Mouse (Mus musculus) intestine, embryonic 14.5 days (tissue): Measurements from ENCODE around the gene Nqo1. TPM values are rescaled to one million over a fixed set of nuclear protein-coding genes. Genes with fewer than 3 reads are reported as not detected.

ENCODE experiments used
- ATAC-seq: fragments of 200-750 bp; cut with Nextera tagmentation; replicated peaks from 2 replicates; pipeline ENCODE4 v1.8.0; 2017; ENCODE audit warnings: low read depth, moderate number of reproducible peaks, moderate TSS enrichment, moderate library complexity; ENCODE audit not compliant: low FRiP score, low TSS enrichment
- DNase-seq: peaks from one replicate; pipeline ENCODE4 v3.0.0-alpha.2; 2018; ENCODE audit warnings: low spot score
- H3K27ac ChIP-seq: fragments of 300-500 bp; sonication (generic); 2 replicates; pipeline ENCODE4 v1.5.1; 2014; ENCODE audit warnings: low read depth, mild to moderate bottlenecking, control low read depth
- H3K27me3 ChIP-seq: fragments of 300-500 bp; sonication (generic); replicated peaks from 2 replicates; pipeline ENCODE4 v1.6.1; 2014; ENCODE audit warnings: low read length, control low read depth; ENCODE audit not compliant: control insufficient read depth, insufficient read depth
- H3K36me3 ChIP-seq: fragments of 300-500 bp; sonication (generic); 2 replicates; pipeline ENCODE4 v1.6.1; 2014; ENCODE audit warnings: low read length, control low read depth; ENCODE audit not compliant: control insufficient read depth, insufficient read depth
- H3K4me1 ChIP-seq: fragments of 300-500 bp; sonication (generic); replicated peaks from 2 replicates; pipeline ENCODE4 v1.6.1; 2014; ENCODE audit warnings: low read length, control low read depth, mixed read lengths; ENCODE audit not compliant: control insufficient read depth, insufficient read depth
- H3K4me2 ChIP-seq: fragments of 300-500 bp; sonication (generic); 2 replicates; pipeline ENCODE4 v1.6.1; 2014; ENCODE audit warnings: low read length
- H3K4me3 ChIP-seq: fragments of 300-500 bp; sonication (generic); 2 replicates; pipeline ENCODE4 v1.5.1; 2014; ENCODE audit warnings: low read depth, low read length, control low read depth, mixed read lengths
- H3K9ac ChIP-seq: fragments of 300-500 bp; sonication (generic); 2 replicates; pipeline ENCODE4 v1.6.1; 2014; ENCODE audit warnings: mild to moderate bottlenecking, low read length
- H3K9me3 ChIP-seq: fragments of 300-500 bp; sonication (generic); 2 replicates; pipeline ENCODE4 v1.6.1; 2016; ENCODE audit warnings: low read length, control low read depth; ENCODE audit not compliant: control insufficient read depth
- WGBS: fragments of 180-500 bp; shearing (Covaris S2); extraction: QIAGEN DNeasy Blood & Tissue Kit; methylation state at CpG from one replicate; pipeline ENCODE4 v1.1.7; 2014; 5-methylcytosine and 5-hydroxymethylcytosine counted together
- polyA plus RNA-seq: library from polyadenylated mRNA; unstranded; fragments of >200 nt; fragmentation: Nextera tagmentation; extraction: Ambion mirVana; gene quantifications from 2 replicates; pipeline ENCODE4 v1.2.1, GENCODE M21; 2014

The Nqo1 gene
- polyA plus RNA-seq, 1 experiment from 2014 or later = 10.6 TPM

DNA sequence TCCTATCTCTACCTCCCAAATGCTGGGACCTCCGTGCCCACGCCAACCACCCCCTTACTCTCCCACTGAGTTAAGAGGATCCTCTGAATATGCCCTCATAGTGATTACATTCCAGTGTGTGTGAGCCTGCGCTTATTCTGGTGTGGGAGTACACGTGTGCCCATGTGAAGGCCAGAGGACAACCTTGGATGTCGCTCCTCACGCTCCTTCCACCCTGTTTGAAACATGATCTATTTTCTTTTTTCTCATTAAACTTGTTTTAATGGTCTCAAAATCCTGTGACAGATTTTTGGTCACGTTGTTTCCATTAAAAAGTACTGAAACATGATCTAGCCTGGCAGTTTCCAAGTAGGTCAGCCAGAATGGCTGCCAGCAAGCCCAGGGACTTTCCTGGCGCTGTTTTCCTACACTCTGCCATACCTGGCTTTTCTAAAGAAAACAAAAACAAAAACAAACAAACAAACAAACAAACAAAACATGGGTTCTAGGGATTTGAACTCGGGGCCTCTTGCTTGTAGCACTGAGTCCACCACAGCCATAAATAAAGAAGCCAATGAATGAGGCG lies 6.8 kb downstream of the Nqo1 start:
- no peak overlapping the region for H3K4me3 ChIP-seq
- ATAC-seq = no peak
- WGBS = 86% methylated on average over 10 of the region's 10 CpGs

DNA sequence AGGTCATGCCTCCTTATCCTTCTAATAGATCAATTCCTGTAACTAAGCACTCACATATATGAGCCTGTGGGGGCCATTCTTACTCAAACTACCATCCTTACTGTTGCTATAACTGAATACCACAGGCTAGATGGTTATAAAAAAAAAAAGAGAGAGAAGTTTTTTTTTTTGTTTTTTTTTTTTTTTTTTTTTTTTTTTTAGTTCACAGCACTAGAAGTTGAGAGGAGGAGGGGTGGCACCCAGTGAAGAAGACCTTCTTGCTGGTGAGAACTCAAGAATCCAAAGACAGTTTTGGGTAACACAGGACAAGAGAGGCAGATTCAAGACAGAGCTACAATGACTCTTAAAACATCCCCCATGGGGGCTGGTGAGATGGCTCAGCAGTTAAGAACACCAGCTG lies 7.6 kb downstream of the Nqo1 start:
- DNase-seq (no peak), ATAC-seq (no peak)
- Histone ChIP-seq H3K9me3 (no peaks in the 10 kb centered on the region), H3K27me3 (no peaks in the 10 kb centered on the region), H3K9ac (no peak overlapping the region), H3K4me1 (no peaks in the 10 kb centered on the region), H3K27ac (no peak overlapping the region), H3K4me2 (no peak overlapping the region), H3K36me3 (no peaks in the 10 kb centered on the region), H3K4me3 (no peak overlapping the region)

More for the DNA sequence above, 6.8 kb downstream of the Nqo1 start:
- Histone ChIP-seq H3K4me1 (no peaks in the 10 kb centered on the region), H3K9ac (no peak overlapping the region), H3K36me3 (no peaks in the 10 kb centered on the region), H3K27me3 (no peaks in the 10 kb centered on the region), H3K4me2 (no peak overlapping the region), H3K27ac (no peak overlapping the region), H3K9me3 (no peaks in the 10 kb centered on the region)
- DNase-seq = no peak

DNA sequence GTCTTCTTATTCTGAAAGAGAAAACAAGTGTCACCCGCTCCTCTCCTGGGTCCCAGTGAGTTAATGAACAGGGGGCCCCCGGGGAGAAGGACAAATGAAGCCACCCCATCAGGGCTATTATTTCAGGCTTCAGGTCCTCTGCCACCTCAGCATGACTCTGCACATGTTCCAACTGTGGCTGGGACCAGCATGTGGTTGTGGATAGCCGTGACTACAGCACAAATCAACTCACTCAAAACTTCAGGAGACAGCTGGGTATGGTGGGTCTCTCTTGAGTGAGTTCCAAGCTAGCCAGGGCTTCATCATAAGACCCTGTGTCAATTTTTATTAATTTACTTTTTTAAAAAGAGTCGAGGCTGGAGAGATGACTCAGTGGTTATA lies 11.9 kb downstream of the Nqo1 start:
- ATAC-seq = no peak

DNA sequence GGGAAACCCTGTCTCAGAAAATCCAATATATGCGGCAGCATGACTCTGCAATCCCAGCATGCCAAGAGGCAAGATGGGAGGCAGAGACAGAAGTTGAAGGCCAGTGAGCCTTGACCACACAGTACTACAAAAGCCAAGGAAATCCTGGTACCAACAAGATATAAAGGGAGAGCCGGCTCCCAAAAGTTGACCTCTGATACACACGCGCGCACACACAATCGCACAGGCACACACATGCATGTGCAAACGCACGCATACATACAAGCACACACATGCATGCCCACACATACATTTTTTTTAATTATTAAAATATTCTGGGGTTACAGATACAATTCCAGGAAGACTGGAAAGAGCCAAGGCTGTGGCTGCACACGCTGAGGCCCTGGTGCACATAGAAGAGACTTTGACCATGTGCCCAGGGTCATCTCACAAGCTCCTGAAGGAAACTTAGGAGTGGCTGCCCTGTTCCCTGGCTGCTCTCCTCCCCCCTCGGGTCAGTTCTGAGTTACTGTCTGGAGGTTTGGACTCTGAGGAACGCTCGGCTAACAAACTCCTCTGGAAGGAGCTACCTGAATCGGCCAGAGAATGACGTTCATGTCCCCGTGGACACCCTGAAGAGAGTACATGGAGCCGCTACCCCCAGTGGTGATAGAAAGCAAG lies 12.4 kb downstream of the Nqo1 start:
- H3K9me3 ChIP-seq = no peaks in the 10 kb centered on the region
- H3K9ac ChIP-seq = no peak overlapping the region
- ATAC-seq = no peak
- no peak overlapping the region for H3K4me2 ChIP-seq
- no peak for DNase-seq
- H3K4me3 ChIP-seq = no peak overlapping the region
- H3K4me1 ChIP-seq = no peaks in the 10 kb centered on the region; the same call in 1 of the 2 replicates
- no peaks in the 10 kb centered on the region for H3K27me3 ChIP-seq
- no peaks in the 10 kb centered on the region for H3K36me3 ChIP-seq
- WGBS = 93% methylated on average over 16 of the region's 16 CpGs
- H3K27ac ChIP-seq = no peak overlapping the region

More for the DNA sequence above, 11.9 kb downstream of the Nqo1 start:
- Histone ChIP-seq H3K27ac (no peak overlapping the region), H3K4me2 (no peak overlapping the region), H3K27me3 (no peaks in the 10 kb centered on the region), H3K36me3 (no peaks in the 10 kb centered on the region), H3K4me1 (no peaks in the 10 kb centered on the region; the same call in 1 of the 2 replicates), H3K9me3 (no peaks in the 10 kb centered on the region), H3K9ac (no peak overlapping the region), H3K4me3 (no peak overlapping the region)
- DNase-seq = no peak
- WGBS = 72% methylated on average over 4 of the region's 4 CpGs

DNA sequence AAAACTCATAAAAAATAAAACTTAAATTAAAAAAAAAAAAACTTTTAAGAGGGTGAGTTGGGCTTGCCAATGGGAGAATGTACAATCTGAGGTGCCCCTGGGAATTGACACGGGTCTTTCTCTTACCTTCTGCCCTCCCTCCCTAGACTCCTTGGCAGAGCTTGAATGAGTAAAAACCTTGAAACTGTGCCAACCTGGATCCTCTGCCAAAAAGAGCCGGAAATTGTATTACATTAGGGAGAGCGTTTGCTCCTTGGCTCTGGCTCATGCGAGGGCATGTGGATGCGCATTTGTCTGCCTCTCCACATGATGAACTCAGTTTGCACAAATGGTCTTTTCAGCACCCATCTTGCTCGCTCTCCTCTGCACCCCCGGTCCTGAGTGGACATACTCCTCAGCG lies 13.4 kb downstream of the Nqo1 start:
- no peak overlapping the region for H3K9ac ChIP-seq
- 74% methylated on average over 8 of the region's 8 CpGs for whole genome bisulfite sequencing
- H3K27ac ChIP-seq = no peak overlapping the region
- H3K9me3 ChIP-seq = no peaks in the 10 kb centered on the region
- H3K4me1 ChIP-seq = no peaks in the 10 kb centered on the region; the same call in 1 of the 2 replicates
- DNase-seq (no peak), ATAC-seq (no peak)
- H3K4me2 ChIP-seq = no peak overlapping the region
- no peaks in the 10 kb centered on the region for H3K27me3 ChIP-seq
- no peak overlapping the region for H3K4me3 ChIP-seq
- H3K36me3 ChIP-seq = no peaks in the 10 kb centered on the region

DNA sequence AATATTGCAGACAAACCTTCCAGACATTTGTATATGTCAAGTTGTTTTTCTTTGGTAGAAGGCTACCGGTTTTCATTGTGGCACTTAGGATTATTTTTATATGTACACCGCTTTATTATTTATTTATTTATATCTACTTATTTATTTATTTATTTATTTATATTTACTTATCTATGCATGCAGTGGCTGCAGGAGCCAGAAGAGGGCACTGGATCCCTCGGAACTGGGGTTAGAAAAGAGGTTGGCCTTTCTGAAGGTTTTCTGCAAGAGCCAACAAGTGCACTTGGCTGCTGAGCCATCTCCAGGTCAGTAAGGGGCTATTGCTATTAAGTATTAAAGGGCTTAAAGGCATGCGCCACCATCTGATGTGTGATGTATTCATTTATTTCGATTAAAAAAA lies 15.1 kb downstream of the Nqo1 start:
- Histone ChIP-seq H3K4me3 (no peak overlapping the region), H3K36me3 (no peaks in the 10 kb centered on the region), H3K4me1 (no peaks in the 10 kb centered on the region; the same call in 1 of the 2 replicates), H3K9ac (no peak overlapping the region), H3K4me2 (no peak overlapping the region), H3K27me3 (no peaks in the 10 kb centered on the region), H3K27ac (no peak overlapping the region), H3K9me3 (no peaks in the 10 kb centered on the region)
- ATAC-seq (no peak), DNase-seq (no peak)
- WGBS = 71% methylated on average over 5 of the region's 5 CpGs

DNA sequence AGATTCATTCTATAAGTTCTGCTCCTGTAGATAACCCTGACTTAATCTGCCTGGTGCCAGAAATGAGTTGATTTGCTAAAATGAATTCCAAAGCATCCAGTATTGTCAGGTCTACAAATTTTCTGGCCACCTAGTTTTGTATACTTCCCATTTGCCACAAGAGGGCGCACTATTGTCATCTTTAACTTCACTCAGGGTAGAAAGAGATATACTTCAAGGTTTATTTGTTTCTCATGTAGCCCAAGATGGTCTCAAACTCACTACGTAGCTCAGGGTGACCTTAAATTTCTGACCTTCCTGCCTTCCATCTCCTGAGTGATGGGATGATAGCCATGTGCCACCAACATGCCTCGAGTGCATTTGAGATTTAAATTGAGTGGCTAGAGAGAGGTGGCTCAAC lies 16.4 kb downstream of the Nqo1 start:
- Histone ChIP-seq H3K27ac (no peak overlapping the region), H3K36me3 (no peaks in the 10 kb centered on the region), H3K27me3 (no peaks in the 10 kb centered on the region), H3K9me3 (no peaks in the 10 kb centered on the region), H3K4me3 (no peak overlapping the region), H3K9ac (no peak overlapping the region), H3K4me1 (no peaks in the 10 kb centered on the region; the same call in 1 of the 2 replicates), H3K4me2 (no peak overlapping the region)
- ATAC-seq (no peak), DNase-seq (no peak)
- WGBS = 29% methylated on average over 3 of the region's 3 CpGs

DNA sequence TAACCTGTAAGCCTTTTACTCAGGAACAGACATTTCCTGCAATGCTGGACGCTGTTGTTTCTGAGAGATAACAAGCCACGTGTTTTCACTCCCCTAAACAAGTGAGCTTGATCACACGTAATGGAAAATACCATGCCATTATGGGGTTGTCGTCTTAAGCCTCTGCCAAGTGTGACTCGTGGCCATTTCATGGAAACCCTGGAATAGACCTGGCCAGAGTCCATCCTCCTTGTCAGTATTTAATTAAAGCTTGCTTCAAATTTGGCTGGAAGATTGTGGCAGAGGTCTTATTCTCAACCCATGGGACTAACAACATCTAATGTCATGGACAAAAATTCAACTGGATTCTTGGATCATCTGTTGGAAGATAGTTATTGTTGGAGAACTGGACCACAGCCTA lies 16.8 kb downstream of the Nqo1 start:
- Histone ChIP-seq H3K27ac (no peak overlapping the region), H3K36me3 (no peaks in the 10 kb centered on the region), H3K4me3 (no peak overlapping the region), H3K27me3 (no peaks in the 10 kb centered on the region), H3K9me3 (no peaks in the 10 kb centered on the region), H3K4me2 (no peak overlapping the region), H3K9ac (no peak overlapping the region), H3K4me1 (no peaks in the 10 kb centered on the region; the same call in 1 of the 2 replicates)
- ATAC-seq = no peak
- DNase-seq = no peak
- WGBS = 56% methylated on average over 5 of the region's 5 CpGs

DNA sequence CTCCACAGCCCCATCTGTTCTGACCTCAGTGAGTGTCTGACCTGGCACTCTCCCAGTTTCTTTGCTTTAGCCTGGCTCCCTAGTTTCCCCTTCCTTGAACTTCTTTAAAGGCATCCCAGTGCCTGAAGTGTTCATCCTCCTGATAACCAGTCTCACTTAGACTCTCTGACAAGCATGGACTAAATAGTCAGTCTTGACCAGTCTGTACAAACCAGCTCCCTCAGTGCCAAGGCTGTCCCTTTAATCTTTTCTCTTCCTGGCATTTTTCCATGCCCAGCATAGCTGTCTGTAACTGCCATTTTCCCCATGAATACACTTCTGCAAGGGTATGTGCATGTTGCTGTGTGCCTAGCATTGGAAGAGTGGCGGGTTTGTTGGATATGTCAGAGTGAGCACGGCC lies 17.9 kb downstream of the Nqo1 start:
- no peaks in the 10 kb centered on the region; the same call in 1 of the 2 replicates for H3K4me1 ChIP-seq
- H3K4me2 ChIP-seq = no peak overlapping the region
- H3K9ac ChIP-seq = no peak overlapping the region
- no peaks in the 10 kb centered on the region for H3K9me3 ChIP-seq
- H3K36me3 ChIP-seq = peaks cover 4% of the 10 kb centered on the region
- no peak overlapping the region for H3K27ac ChIP-seq
- no peak for ATAC-seq
- DNase-seq = no peak
- WGBS = 86% methylated on average over 2 of the region's 2 CpGs
- H3K4me3 ChIP-seq = no peak overlapping the region
- no peaks in the 10 kb centered on the region for H3K27me3 ChIP-seq
